8 mouse cellular contexts compared by ENCODE assay signal in the genomic region with DNA sequence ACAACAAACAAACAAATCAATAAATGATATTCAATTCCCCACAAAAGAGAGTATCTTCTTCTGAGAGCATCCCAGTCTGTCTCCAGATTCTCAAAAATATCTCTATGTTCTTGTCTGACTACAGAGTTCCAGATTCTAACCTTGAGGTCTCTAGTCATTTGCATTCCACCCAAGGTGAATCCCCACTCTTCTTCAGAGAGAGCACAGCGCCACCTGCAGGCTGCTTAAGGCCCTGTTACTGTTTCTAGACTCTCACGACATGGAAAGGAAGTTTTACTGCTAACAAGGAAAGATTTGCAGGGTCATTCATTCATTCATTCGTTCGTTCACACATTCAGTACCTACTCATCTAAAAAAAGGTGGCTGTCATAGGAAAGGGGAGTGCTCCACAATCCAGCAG.
DNase-seq lines count a peak whose midpoint lies in the region; ATAC-seq and TF ChIP-seq lines count a peak whose summit lies in the region.
"Had no signal": no experiment of that assay in that cellular context is flagged by ENCODE, and none has a peak within 500 bp of the region (broad histone marks: within the 10 kb centered on the region; RNA-seq: fewer than 3 reads in every experiment).

No protein-coding gene starts in this region.

- WGBS in forebrain, embryonic 12.5 days = 57% methylated on average over 4 of the region's 4 CpGs

- no peaks in the 10 kb centered on the region for H3K4me1 ChIP-seq in ES-E14 (ENCODE audit: control insufficient read depth in 2 of 2, insufficient read depth in 2 of 2, low read length in 2 of 2, poor library complexity in 1 of 2)
- 0 out of 2 replicates have a peak, but pooled peaks cover 4% of the 10 kb centered on the region for H3K4me1 ChIP-seq in forebrain, embryonic 12.5 days
- H3K4me1 ChIP-seq: midbrain, embryonic 12.5 days had no signal

- ATAC-seq in neutrophil, adult 5-6 weeks (ENCODE audit: extremely low read depth, insufficient number of reproducible peaks, low FRiP score, poor library complexity, severe bottlenecking) = peak; percentile 50; the same call in 1 of the 2 replicates
- no peak for ATAC-seq in forebrain, embryonic 12.5 days (ENCODE audit: low FRiP score)

- DNase-seq in layer of hippocampus, adult 2 months (ENCODE audit: low spot score in 2 of 2) = peak in 1 of 2 experiments; percentile 35
- DNase-seq in layer of hippocampus, adult 9-11 months = no peak
- DNase-seq in ES-E14 (ENCODE audit: low read depth, low spot score) = peak; percentile 70
- DNase-seq in adrenal gland, adult 2 months = peak; percentile 52
- DNase-seq in urinary bladder, postnatal 14 days (ENCODE audit: low spot score) = no peak

- TF ChIP-seq CTCF in layer of hippocampus, adult 2 months (conservative IDR thresholded peaks at IDR 0.05) = peak; percentile 76

- peaks cover 10% of the 10 kb centered on the region; the same call in 1 of the 2 replicates for H3K27me3 ChIP-seq in forebrain, embryonic 12.5 days

- no peak overlapping the region for H3K27ac ChIP-seq in layer of hippocampus, adult 2 months
- no peak overlapping the region for H3K27ac ChIP-seq in ES-E14 (ENCODE audit: insufficient read depth, low read depth, low read length, poor library complexity, severe bottlenecking)
- H3K27ac ChIP-seq in forebrain, embryonic 12.5 days = no peak overlapping the region
- H3K27ac ChIP-seq: midbrain, embryonic 12.5 days had no signal

- H3K4me3 ChIP-seq in layer of hippocampus, adult 2 months = no peak overlapping the region
- no peak overlapping the region for H3K4me3 ChIP-seq in ES-E14 (ENCODE audit: insufficient read depth in 1 of 2, low read depth in 1 of 2, low read length in 2 of 2, poor library complexity in 1 of 2, severe bottlenecking in 1 of 2)
- H3K4me3 ChIP-seq in forebrain, embryonic 12.5 days (replicated peaks) = no peak overlapping the region
- H3K4me3 ChIP-seq: midbrain, embryonic 12.5 days had no signal

- no peaks in the 10 kb centered on the region for H3K36me3 ChIP-seq in ES-E14 (ENCODE audit: control insufficient read depth, insufficient read depth, low read length, poor library complexity, severe bottlenecking)
- H3K36me3 ChIP-seq in forebrain, embryonic 12.5 days (replicated peaks) = no peaks in the 10 kb centered on the region
- H3K36me3 ChIP-seq: midbrain, embryonic 12.5 days had no signal

- H3K4me2 ChIP-seq in forebrain, embryonic 12.5 days = no peak overlapping the region
- H3K4me2 ChIP-seq: midbrain, embryonic 12.5 days had no signal

- in situ Hi-C loops in ES-E14 (cut with MboI; ENCODE audit: low sequenced_read_pairs in 2 of 2, unreplicated experiment in 2 of 2) = no loop called here

- H3K9me3 ChIP-seq in ES-E14 (ENCODE audit: control insufficient read depth, insufficient read depth, low read depth, low read length) = no peaks in the 10 kb centered on the region
- H3K9me3 ChIP-seq in forebrain, embryonic 12.5 days = no peaks in the 10 kb centered on the region
- H3K9me3 ChIP-seq: midbrain, embryonic 12.5 days had no signal

- no peak overlapping the region for H3K9ac ChIP-seq in ES-E14 (ENCODE audit: insufficient read depth, low read depth, low read length, poor library complexity, severe bottlenecking)
- H3K9ac ChIP-seq in forebrain, embryonic 12.5 days = no peak overlapping the region
- H3K9ac ChIP-seq: midbrain, embryonic 12.5 days had no signal

TF ChIP-seq in ES-E14, 5 proteins besides CTCF, POLR2A, EP300 and RAD21:
- TF ChIP-seq ZNF384 (IDR thresholded peaks at IDR 0.05; ENCODE audit: low read depth, low read length) (no peak), ZC3H11A (IDR thresholded peaks at IDR 0.05; ENCODE audit: borderline replicate concordance, low read depth, low read length) (peak; percentile 86)

Comparison
In these comparisons a context has a peak if more than half of its experiments do, and no peak if none do; other contexts are left out.
1. DNase-seq: peak in ES-E14 (single experiment) and adrenal gland, adult 2 months (single experiment); none in layer of hippocampus, adult 9-11 months (single experiment) and urinary bladder, postnatal 14 days (single experiment).